Mouse (Mus musculus) small intestine, adult 2 months (tissue): ENCODE measurements at regions not wholly inside any gene's neighbourhood (a gene's known extent, or its start where the extent isn't known, plus 50 kb on each side); places are given as distances from the start of the nearest gene placed in this dataset.

Experiments
- CTCF ChIP-seq: fragments of 200-500 bp; IDR thresholded peaks from 2 replicates; pipeline ENCODE4 v1.5.1; 2012; ENCODE audit warnings: low read depth, mild to moderate bottlenecking, control low read depth, inconsistent platforms, low read length, moderate library complexity, mixed read lengths; ENCODE audit not compliant: insufficient replicate concordance, insufficient read length; ENCODE audit errors: extremely low read depth
- POLR2A ChIP-seq: fragments of 200-500 bp; IDR thresholded peaks from 2 replicates; pipeline ENCODE4 v1.6.1; 2012; ENCODE audit warnings: low read depth, mild to moderate bottlenecking, control low read depth, inconsistent platforms, low read length, moderate library complexity

- TF ChIP-seq CTCF (no peak), POLR2A (no peak)
Measured at GRCm38 (mm10) chr3:151057491-151057890, 380.2 kb upstream of the Adgrl4 start.
